23 mouse cellular contexts compared by ENCODE assay signal in genomic region chr6:17541615-17542014, GRCm38 (mm10).
DNase-seq lines count a peak whose midpoint lies in the region; ATAC-seq lines count a peak whose summit lies in the region.
"Had no signal": no experiment of that assay in that cellular context is flagged by ENCODE, and none has a peak within 500 bp of the region (broad histone marks: within the 10 kb centered on the region; RNA-seq: fewer than 3 reads in every experiment).

No protein-coding gene starts in this region.

- 81% methylated on average over 8 of the region's 8 CpGs for WGBS in intestine, embryonic 16.5 days
- 58% methylated on average over 8 of the region's 8 CpGs for WGBS in liver, embryonic 16.5 days (ENCODE audit: insufficient replicate concordance)

- peaks cover 1% of the 10 kb centered on the region; the same call in 1 of the 2 replicates for H3K4me1 ChIP-seq in intestine, embryonic 16.5 days (ENCODE audit: control insufficient read depth, insufficient read depth, low read length)
- peaks cover 3% of the 10 kb centered on the region for H3K4me1 ChIP-seq in liver, embryonic 16.5 days (ENCODE audit: control insufficient read depth, low read depth, low read length)
- H3K4me1 ChIP-seq: embryonic facial prominence, embryonic 15.5 days had no signal

- H3K4me2 ChIP-seq in intestine, embryonic 16.5 days (ENCODE audit: low read depth, low read length) = no peak overlapping the region
- peak overlapping the region; percentile 34 for H3K4me2 ChIP-seq in liver, embryonic 16.5 days (ENCODE audit: low read depth, low read length)
- H3K4me2 ChIP-seq: embryonic facial prominence, embryonic 15.5 days; neural tube, embryonic 13.5 days had no signal

- H3K27me3 ChIP-seq in intestine, embryonic 16.5 days (replicated peaks; ENCODE audit: control insufficient read depth, insufficient read depth, low read length) = no peaks in the 10 kb centered on the region
- H3K27me3 ChIP-seq in liver, embryonic 16.5 days (ENCODE audit: control insufficient read depth, insufficient read depth, low read depth, low read length) = no peaks in the 10 kb centered on the region
- H3K27me3 ChIP-seq: CH12.LX; embryonic facial prominence, embryonic 15.5 days; neural tube, embryonic 13.5 days had no signal

- no peaks in the 10 kb centered on the region for H3K9me3 ChIP-seq in intestine, embryonic 16.5 days (ENCODE audit: control insufficient read depth, low read length)
- H3K9me3 ChIP-seq in liver, embryonic 16.5 days (replicated peaks; ENCODE audit: control insufficient read depth, low read length) = no peaks in the 10 kb centered on the region
- H3K9me3 ChIP-seq: embryonic facial prominence, embryonic 15.5 days; forebrain, embryonic 10.5 days; neural tube, embryonic 13.5 days had no signal

- ATAC-seq in intestine, embryonic 16.5 days = peak; percentile 94
- peak; percentile 88 for ATAC-seq in liver, embryonic 16.5 days (ENCODE audit: low read depth)

- H3K4me3 ChIP-seq in intestine, embryonic 16.5 days (ENCODE audit: low read length) = no peak overlapping the region
- H3K4me3 ChIP-seq in liver, embryonic 16.5 days (ENCODE audit: low read depth, low read length) = no peak overlapping the region
- H3K4me3 ChIP-seq: embryonic facial prominence, embryonic 15.5 days; forebrain, embryonic 10.5 days; heart, adult 2 months; layer of hippocampus, adult 2 months; neural tube, embryonic 13.5 days had no signal

- no peak overlapping the region for H3K9ac ChIP-seq in intestine, embryonic 16.5 days (ENCODE audit: low read depth, low read length)
- H3K9ac ChIP-seq in liver, embryonic 16.5 days (ENCODE audit: low read depth, low read length) = no peak overlapping the region
- H3K9ac ChIP-seq: embryonic facial prominence, embryonic 15.5 days; neural tube, embryonic 13.5 days had no signal

- H3K27ac ChIP-seq in intestine, embryonic 16.5 days (ENCODE audit: low read length) = no peak overlapping the region
- peak overlapping the region; percentile 81 for H3K27ac ChIP-seq in liver, embryonic 16.5 days (ENCODE audit: low read length)
- H3K27ac ChIP-seq: embryonic facial prominence, embryonic 15.5 days; forebrain, embryonic 10.5 days; heart, adult 2 months; layer of hippocampus, adult 2 months; neural tube, embryonic 13.5 days had no signal

- DNase-seq in kidney, adult 9 months = peak; percentile 73
- peak; percentile 64 to 74 for DNase-seq in kidney, postnatal 36 days
- DNase-seq in right cerebral cortex, adult 2 months (ENCODE audit: low spot score in 2 of 2) = no peak
- DNase-seq in heart, postnatal 36 days = no peak
- DNase-seq in embryo, embryonic 11 days = no peak
- DNase-seq: adrenal gland, postnatal 25 days; cerebellum, adult 11 months; cerebellum, postnatal 14 days; gastrocnemius, postnatal 14 days; heart, adult 2 months; left cerebral cortex, postnatal 4 days; lung, adult 18-20 months; lung, postnatal 14 days; midbrain, embryonic 14.5 days; right cerebral cortex, adult 18-20 months; thymus, postnatal 25 days had no signal

- H3K36me3 ChIP-seq in intestine, embryonic 16.5 days (ENCODE audit: control insufficient read depth, insufficient read depth, low read length) = no peaks in the 10 kb centered on the region
- no peaks in the 10 kb centered on the region for H3K36me3 ChIP-seq in liver, embryonic 16.5 days (ENCODE audit: control insufficient read depth, insufficient read depth)
- H3K36me3 ChIP-seq: embryonic facial prominence, embryonic 15.5 days; forebrain, embryonic 10.5 days; neural tube, embryonic 13.5 days had no signal

- intact Hi-C loops in heart, postnatal 36 days (cut with DNase I) = no loop called here

Comparison
In these comparisons a context has a peak if more than half of its experiments do, and no peak if none do; other contexts are left out.
1. DNase-seq: peak in kidney, adult 9 months (single experiment) and kidney, postnatal 36 days (2 of 2); none in right cerebral cortex, adult 2 months (0 of 2), heart, postnatal 36 days (0 of 2) and embryo, embryonic 11 days (single experiment).